Mouse (Mus musculus) central nervous system, embryonic 11.5 days (tissue): ENCODE data around the gene Rhbdl1. TPM values are rescaled to one million over a fixed set of nuclear protein-coding genes. Genes with fewer than 3 reads are reported as not detected.

ENCODE experiments used
- polyA plus RNA-seq: library from polyadenylated mRNA; depleted of rRNA; stranded (reverse); fragments of >200 nt; gene quantifications from 2 replicates; pipeline ENCODE4 v1.2.3, GENCODE M21; 2012; rRNA removed

The Rhbdl1 gene
- polyA plus RNA-seq, result 10.0 and 12.2 TPM in 2 replicates

DNA sequence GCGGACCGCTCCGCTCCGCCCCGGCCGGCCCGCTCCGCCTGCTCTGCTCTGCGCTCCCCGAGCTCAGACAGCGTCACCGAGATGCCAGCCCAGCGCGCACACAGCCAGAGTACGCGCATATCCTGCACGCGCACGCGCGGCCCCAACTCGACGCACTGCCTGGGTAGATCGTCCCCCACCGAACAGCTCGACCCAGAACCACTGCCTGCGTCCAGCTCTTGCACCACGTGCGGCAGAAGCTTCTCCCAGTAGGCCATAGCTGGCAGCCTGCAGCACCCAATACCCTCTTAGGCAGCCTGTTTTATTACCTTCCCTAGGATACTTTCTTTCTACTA, at the start of gene Rhbdl1:
Gene Rhbdl1 (minus strand): TSS at position 220 of the 335 bp plus-strand sequence.

DNA sequence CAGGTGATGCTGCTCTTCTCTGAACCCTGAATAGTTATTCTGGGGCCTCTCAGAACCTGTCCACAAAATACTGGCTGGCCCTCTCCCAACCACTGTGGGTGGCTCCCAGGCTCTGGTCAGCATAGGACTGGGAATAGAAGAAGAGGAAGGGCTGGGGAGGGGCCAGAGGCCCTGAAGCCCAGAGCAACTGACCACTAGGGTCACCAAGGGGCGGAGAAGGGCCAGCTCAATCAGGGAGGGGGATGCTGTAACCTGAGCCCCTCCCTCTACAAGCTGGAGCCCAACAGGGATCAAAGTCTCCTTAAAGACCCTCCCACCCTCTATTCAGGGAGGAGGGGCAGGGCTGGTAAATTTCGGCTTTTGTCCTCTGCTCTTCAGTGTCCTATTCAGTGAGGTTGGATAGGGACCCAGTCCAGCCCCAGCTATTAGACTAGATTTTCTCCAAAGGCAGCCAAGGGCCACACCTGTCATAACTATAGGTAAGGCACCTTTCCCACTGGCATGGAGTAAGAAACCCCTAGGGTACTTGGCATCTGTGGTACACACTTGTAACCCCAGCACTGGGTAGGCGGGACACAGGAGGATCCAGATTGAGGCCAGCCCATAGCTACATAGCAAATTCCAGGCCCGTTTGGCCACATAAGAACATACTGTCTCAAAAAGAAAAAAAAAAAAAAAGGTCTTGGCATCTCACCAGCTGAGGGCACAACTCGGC, 43.3 kb upstream of the Rhbdl1 start, which contains the start of gene Wfikkn1:
Gene Wfikkn1 (minus strand): TSS at position 663 of the 715 bp plus-strand sequence.

DNA sequence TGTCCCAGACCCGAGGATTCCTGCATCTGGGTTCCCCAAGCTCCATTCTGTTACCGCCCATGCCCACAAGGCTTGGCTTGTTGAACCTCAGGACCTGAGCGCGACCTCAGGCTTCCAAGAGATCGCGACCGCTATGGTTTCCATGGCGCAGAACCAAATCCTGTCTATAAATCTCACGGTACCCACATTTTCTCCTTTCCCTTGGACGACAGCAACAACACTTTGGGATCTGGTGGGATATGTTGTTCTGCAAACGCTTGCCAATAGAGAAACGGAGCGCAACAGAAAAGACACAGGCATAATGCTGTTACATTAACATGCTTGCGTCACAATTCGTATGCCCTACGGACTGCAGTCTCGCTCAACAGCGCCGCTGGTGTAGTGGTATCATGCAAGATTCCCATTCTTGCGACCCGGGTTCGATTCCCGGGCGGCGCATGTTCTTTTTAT, 37.7 kb upstream of the Rhbdl1 start, which contains the start of gene Mettl26:
Gene Mettl26 (plus strand): TSS at position 354 of the 450 bp plus-strand sequence.

DNA sequence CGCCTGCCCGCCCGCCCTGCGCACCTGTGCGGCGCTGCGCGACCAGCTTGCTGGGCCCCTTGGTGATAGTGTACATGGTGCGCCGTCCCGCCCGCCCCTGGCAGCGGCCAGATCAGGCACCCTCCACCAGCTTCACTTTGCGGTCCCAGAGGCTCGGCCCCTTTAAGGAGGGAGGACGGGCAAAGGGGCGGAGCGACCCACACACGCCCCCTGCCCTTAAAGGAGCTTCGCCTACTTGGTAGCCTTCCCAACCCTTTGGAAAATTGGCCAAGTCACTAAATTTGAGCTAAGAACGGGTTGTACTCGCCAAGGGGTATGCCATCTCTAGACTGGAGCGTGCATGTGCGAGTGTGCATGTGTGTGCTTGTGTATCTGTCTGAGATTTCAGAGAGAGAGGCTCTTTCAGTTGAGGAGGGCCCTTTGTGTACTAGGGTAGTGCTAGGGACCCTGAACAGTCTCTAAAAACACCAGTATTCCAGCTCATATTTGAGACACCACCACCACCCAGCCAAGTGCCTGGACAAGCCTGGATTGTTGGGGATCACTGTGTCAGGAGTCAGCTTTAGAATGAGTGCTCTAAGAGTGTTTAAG, 31.6 kb upstream of the Rhbdl1 start, which contains the start of gene Mcrip2:
Gene Mcrip2 (minus strand): TSS at position 164 of the 591 bp plus-strand sequence.

DNA sequence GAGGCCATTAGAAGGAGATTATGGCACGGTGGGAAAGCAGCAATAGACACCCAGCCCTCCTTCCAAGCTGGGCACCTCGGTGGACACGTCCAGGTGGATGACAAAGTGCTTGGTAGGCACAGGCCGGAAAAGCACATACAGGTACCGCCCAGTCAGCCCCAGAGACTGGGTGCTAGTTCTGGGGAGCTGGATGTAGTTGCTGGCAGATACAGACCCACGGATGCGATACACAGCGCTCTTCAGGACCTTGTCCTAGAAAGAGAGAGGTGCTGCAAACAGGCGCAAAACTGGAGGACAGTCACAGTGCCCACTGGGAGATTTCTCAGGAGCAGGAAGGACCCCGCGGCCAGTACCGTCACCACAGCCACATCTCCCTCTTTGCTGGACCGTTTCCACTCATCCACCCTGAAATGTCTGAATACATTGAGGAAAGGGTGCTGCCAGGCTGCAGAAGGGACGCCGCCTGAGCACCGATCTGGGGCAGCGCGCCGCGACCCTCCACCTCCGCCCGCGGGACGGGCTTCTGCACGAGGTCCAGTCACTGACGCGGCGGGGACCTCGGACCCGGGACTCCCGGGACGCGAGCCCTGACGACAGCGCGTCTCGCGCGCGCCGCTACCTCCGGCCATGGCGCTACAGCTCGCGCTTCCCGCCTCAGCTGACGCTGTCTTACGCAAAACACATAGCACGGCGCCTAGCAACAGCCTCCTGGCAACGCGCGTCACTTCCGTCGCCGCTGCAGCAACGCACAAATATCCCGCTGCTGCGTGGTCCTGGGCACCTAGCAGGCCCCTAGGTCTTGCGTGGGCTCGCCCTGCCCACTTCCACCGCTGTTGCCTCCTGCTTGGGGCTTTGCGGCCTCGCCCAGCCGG, 24.0 kb upstream of the Rhbdl1 start, which contains the start of gene Wdr90:
Gene Wdr90 (minus strand): TSS at position 670 of the 872 bp plus-strand sequence.

DNA sequence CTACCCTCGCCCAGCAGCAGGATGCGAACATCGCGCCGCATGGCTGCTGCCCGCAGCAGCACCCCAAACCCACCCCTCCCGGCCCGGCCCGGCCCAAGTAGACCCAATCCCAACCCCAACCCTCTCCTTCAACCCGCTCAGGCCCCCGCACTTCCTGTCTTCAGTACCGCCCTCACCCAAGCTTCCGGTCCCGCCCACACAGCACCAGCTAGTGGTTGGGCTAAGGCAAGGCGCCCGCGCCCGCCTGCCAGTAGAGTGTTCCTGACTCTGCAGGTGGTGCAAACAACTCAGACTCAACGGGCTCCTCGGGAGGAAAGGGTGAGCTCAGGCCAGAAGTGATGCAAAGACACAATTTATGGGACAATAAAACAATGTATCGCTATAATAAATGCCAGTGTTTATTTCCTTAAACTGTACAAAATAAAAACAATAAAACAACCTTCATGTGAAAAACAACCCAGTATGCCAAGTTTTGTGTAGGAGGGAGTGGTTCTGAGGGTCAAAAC, 7.4 kb upstream of the Rhbdl1 start, which contains the start of gene Rhot2:
Gene Rhot2 (minus strand): TSS at position 456 of the 506 bp plus-strand sequence.

DNA sequence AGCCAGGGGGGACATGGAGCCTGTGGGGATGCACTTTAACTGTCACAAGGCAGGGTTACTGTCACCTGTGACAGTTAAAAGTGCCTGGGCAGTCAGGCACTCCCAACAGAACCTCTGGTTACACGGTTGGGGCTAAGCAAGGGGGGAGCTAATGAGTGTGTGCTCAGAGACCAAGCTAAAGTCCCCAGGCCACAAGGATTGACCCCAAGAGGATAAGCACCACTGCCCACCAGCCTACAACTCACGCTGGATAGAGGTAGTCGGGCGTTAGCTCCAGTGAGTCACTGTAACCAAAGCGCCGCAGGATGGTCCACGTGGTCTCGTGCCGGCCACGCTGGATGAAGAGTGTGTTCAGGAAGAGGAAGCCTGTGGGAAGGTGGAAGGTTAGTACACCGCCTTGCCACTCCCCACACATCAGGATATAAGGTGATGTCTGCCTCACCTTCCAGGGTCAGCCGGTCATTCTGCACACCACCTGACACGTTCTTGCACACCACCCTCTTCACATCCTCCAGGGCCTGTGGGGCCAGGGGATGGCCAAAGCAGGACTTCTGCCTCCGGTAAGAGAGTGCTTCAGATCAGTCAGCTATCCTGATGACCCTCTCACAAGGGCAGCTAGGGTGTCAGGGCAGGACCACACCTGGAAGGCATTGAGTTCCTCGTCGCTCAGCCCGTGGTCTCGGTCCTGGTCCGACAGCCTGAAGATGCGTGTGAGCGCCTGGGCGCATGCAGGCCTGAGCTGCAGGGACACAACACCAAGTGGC, 4.2 kb upstream of the Rhbdl1 start, which contains the start of gene Gm20683:
Gene Gm20683 (minus strand): TSS at position 647 of the 764 bp plus-strand sequence.

DNA sequence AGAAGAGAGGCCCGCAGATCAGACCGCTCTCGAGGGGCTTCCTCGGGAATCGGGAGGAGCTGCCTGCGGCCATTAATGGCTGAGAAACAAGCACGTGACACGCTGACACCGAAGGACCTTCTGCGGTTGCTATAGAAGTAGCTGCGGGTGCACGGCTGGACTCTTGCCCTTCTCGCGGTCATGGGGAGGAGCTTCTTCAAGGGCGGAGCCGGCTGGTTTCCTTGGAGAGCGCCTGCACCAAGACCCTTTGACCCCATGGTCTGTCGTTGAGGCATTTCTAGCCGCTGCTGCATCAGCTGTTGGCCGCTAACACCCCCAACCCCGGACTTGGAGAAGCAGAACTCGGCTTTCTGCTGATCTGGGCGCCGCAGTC, 3.8 kb downstream of the Rhbdl1 start, which contains the start of gene Stub1:
Gene Stub1 (minus strand): TSS at position 114 of the 373 bp plus-strand sequence.

DNA sequence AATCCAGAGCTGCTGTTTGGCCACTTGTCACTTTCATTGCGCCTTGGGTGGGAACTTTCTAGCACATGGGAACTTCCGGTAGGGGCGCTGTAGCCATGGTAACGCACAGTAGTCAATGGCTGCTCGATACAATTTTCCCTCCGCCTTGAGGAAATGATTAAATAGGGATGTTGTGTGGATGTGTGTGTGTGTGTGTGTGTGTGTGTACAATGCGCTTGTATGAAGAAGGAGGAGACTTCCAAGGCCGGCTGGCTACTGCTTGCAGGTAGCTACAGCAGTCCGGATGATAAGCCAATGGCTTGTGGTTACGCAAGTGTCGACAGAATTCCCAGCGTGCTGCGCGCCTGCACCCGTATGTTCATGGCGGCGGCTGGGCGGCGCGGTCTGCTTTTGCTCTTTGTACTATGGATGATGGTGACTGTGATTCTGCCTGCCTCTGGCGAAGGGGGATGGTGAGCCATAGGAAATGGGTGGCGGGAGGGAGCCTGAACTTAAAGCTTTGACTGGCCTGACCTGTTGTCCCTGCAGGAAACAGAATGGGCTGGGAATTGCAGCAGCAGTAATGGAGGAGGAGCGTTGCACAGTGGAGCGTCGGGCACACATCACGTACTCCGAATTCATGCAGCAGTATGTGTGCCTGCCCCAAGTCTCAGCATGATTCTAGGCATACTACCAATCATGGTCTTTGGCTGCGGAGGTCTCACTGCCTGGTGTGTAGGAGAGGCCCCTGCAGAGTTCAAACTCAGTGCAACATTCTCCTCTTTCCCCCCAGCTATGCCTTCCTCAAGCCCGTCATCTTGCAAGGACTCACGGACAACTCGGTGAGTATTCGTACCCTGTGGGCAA, 8.2 kb downstream of the Rhbdl1 start, which contains the start of gene Jmjd8:
Gene Jmjd8 (plus strand): TSS at position 156 of the 846 bp plus-strand sequence.

DNA sequence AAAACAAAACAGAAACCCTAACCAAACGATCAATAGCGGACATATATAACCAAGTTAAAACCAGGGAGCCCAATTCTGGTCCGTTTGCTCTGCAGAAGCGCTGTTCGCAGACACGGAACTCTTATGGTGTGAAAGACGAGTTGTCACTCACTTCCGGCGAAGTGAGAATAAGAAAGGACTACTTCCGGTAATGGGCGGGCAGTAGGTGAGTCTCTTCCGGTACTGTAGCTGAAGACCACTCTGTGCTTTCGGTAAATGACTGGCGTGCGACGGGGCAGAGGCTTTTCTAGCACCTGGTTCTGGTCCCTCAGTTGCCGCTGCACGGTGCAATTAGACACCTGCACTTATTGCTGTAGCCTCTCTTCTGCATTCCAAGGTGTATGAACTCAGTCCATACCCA, 13.6 kb downstream of the Rhbdl1 start, which contains the start of gene Wdr24:
Gene Wdr24 (plus strand): TSS at position 176 of the 400 bp plus-strand sequence.

DNA sequence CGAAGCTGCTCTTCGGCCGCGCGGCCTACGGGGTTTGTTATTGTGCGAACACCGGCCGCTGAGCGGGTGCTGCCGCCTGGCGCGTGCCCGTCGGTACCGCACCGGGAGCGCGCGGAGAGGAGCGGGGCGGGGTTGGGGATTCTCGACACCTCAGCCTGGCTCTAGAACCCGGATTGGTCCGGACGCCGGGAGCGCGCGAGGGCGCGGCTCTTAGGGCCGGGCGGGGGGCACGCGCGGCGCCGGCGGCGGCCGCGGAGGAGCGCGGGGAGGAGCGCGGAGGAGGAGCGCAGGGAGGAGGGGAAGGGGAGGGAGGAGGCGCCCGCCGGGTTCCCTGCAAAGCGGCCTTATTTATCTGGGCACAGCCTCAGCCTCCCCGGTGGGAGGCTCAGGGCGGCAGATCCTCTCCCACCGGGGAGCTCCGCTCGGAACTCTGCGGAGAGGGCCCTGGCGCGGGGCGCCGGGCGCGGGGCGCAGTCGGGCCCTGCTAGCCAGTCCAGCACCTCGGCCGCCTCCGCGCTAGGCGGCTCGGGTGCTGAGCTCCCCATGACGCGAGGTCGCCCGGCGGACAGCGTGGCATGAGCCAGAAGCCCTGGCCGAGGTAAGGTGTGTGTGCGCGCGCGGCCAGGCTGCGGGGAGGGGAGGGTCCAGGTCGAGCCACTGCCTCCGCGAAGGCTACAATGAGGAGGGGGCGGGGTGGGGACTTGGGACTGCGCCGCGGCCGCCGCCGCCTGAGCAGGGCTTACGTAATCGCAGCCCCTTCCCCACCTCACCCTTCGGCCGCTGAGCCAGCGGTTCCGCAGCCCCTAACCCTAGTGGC, 28.1 kb downstream of the Rhbdl1 start, which contains the start of gene Fbxl16:
Gene Fbxl16 (plus strand): TSS at position 297 of the 817 bp plus-strand sequence.

DNA sequence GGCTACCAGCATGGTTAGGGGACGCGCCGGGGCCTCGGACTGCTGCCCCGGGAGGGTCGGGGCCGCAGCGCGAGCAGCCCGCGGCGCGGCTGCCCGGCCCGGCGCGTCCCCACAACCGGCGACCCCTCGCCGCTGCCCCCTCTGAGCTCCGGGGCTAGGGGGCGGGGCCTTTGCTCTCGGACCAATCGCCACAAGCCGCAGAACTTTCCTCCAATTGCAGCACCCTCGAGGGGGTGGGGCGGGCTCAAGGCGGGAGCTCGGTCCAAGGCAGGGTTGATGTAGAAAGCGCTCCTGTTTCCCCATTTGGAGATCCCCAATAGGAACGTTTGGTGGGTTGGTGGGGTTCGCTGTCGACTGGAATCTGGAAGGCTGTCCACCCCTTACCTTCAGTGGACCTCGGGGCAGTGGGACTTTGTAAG, 40.1 kb downstream of the Rhbdl1 start, which contains the start of gene Metrn:
Gene Metrn (minus strand): TSS at position 186 of the 419 bp plus-strand sequence.

DNA sequence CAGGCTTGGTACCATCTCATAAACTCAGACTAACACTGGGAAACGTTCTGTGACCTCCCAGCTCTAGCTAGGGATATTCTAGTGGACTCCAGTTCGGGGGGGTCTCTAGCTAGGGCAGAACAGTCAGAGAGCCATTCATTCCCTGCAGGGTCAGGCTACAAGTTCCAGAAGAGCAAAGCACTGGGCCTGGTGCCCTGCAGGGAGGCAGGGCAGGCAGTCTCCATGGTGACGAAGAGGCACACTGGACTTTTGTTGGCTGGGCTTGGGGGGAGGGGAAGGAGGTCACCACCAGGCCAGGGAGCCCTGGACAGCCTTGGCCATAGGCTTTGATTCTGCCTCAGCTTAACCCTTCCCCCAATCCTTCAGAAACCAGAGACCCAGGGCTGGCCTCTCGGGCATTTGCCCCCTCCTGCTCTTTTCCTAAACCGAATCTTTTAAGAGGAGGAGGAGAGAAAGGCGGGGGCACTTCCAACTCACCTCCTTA, 41.4 kb downstream of the Rhbdl1 start, which contains the start of gene AC134908.4:
Gene AC134908.4 (minus strand): TSS at position 51 of the 484 bp plus-strand sequence.

DNA sequence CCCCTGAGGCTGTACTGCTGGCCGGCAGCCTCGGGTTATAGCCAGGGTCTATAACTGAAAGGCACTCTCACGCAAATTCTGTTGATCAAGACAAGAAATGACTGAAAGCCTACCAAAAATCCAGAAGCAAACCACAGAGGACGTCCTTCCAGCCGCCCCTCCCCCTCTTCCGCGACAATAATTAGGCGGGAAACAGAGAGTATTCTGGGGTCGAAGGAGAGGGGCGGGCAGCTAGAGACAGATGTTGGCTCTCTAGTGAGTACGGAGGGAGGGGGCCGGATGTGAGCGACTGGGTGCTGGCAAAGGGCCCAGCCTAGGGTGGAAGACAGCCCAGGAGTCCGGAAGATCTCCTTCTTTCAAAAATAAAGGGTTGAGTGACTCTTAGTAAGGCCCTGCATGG, 44.5 kb downstream of the Rhbdl1 start, which contains the start of gene Fam173a:
Gene Fam173a (minus strand): TSS at position 287 of the 400 bp plus-strand sequence.

DNA sequence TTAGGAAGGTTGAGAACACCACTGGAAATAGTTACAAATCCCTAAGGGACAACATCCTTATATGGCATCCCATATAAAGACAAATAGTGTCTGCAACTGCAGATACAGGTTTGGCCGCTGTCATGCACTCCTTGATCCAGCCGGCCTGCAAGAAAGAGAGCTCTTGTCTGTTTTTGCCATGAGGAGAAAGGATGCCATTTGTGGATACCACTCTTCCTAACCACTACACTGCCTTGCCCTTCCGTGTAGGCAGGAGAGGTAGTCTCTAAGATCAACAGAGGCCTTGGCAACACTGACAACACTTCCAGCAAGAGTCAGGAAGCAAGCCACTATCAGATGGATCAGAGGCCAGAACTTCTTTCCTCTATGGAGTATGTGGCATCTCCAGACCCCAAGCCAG, 50.8 kb downstream of the Rhbdl1 start, which contains the start of gene Ccdc78:
Gene Ccdc78 (plus strand): TSS at position 301 of the 400 bp plus-strand sequence.

DNA sequence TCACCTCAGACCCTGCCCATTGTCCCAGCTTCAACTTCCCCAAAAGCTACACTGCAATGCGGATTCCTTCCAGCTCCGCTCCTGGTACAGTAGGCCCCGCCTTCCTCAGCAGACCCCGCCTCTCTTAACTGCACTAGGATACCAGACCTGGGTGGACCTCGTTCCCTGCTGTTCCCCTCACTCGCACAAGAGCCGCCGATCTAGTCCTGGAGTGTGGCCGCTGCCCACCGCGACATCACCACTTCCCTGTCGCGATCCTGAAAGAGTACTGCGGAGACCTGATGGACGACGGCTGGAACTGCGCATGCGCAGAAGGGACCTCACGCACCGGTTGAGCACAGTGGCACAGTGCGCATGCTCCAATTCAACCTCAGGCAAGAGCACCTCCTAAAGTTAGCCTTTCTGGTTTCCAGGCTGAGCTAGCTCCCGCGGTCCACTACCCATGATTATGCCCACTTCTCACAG, 51.8 kb downstream of the Rhbdl1 start, which contains the start of gene Haghl:
Gene Haghl (minus strand): TSS at position 393 of the 465 bp plus-strand sequence.

